31 mouse cellular contexts compared by ENCODE assay signal in the genomic region with DNA sequence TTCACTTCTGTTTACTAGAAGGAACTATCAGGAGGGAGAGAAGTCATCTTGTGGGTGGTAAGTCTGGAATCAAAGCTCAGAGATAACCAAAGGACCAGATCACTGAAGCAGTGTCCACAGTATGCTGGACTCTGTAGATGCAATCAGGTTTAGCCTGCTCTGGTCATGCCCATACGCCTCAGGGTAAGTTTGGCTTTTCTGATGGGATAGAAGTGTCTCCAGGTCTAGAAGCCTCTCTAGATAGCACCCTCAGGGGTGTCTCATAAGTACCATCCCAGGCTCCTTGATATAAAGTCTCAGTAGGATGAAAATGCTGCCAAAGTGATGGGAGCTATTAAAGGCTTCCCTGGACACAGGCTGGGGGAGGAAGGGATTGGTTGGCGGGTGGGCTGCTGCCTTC.
"Had no signal": no experiment of that assay in that cellular context is flagged by ENCODE, and none has a peak within 500 bp of the region (broad histone marks: within the 10 kb centered on the region; RNA-seq: fewer than 3 reads in every experiment).

No protein-coding gene starts in this region.

- H3K9ac ChIP-seq: limb, embryonic 12.5 days; limb, embryonic 13.5 days; limb, embryonic 15.5 days; liver, embryonic 12.5 days; liver, embryonic 13.5 days; liver, embryonic 14.5 days; liver, embryonic 15.5 days; liver, postnatal 0 days; lung, embryonic 15.5 days; midbrain, embryonic 12.5 days; midbrain, embryonic 13.5 days; midbrain, embryonic 15.5 days; neural tube, embryonic 12.5 days; neural tube, embryonic 13.5 days had no signal

- H3K4me3 ChIP-seq: limb, embryonic 10.5 days; limb, embryonic 12.5 days; limb, embryonic 13.5 days; limb, embryonic 15.5 days; liver, embryonic 12.5 days; liver, embryonic 13.5 days; liver, embryonic 15.5 days; lung, embryonic 15.5 days; megakaryocyte, embryonic 14.5 days; midbrain, embryonic 10.5 days; midbrain, embryonic 12.5 days; midbrain, embryonic 13.5 days; midbrain, embryonic 15.5 days; myocyte; neural tube, embryonic 12.5 days; neural tube, embryonic 13.5 days had no signal

- H3K36me3 ChIP-seq: liver, embryonic 12.5 days; liver, embryonic 13.5 days; liver, embryonic 15.5 days had no signal

- DNase-seq: left cerebral cortex, postnatal 4 days; liver; liver, embryonic 13.5 days; liver, postnatal 0 days; lung, adult 18-20 months; lung, adult 2 months; lung, postnatal 10 days; lung, postnatal 14 days; lung, postnatal 4 days; midbrain, embryonic 14.5 days had no signal

- ATAC-seq: liver, embryonic 12.5 days; liver, postnatal 0 days; lung, postnatal 0 days; midbrain, embryonic 13.5 days; midbrain, embryonic 15.5 days; midbrain, embryonic 16.5 days had no signal

- H3K27me3 ChIP-seq: limb, embryonic 12.5 days; limb, embryonic 13.5 days; limb, embryonic 15.5 days; liver, embryonic 12.5 days; liver, embryonic 13.5 days; liver, embryonic 15.5 days; lung, embryonic 15.5 days; midbrain, embryonic 12.5 days; midbrain, embryonic 13.5 days; midbrain, embryonic 15.5 days; neural tube, embryonic 12.5 days; neural tube, embryonic 13.5 days had no signal

- H3K4me1 ChIP-seq: limb, embryonic 13.5 days; limb, embryonic 15.5 days; liver, embryonic 12.5 days; liver, embryonic 13.5 days; liver, embryonic 15.5 days; lung, embryonic 15.5 days; megakaryocyte, embryonic 14.5 days; midbrain, embryonic 12.5 days; midbrain, embryonic 13.5 days; midbrain, embryonic 15.5 days; neural tube, embryonic 12.5 days; neural tube, embryonic 13.5 days had no signal

- H3K27ac ChIP-seq: limb, embryonic 12.5 days; limb, embryonic 13.5 days; limb, embryonic 15.5 days; liver, embryonic 12.5 days; liver, embryonic 13.5 days; liver, embryonic 14.5 days; liver, embryonic 15.5 days; lung, embryonic 15.5 days; macrophage; midbrain, embryonic 10.5 days; midbrain, embryonic 12.5 days; midbrain, embryonic 13.5 days; midbrain, embryonic 15.5 days; neural tube, embryonic 12.5 days; neural tube, embryonic 13.5 days had no signal

- H3K4me2 ChIP-seq: limb, embryonic 12.5 days; limb, embryonic 13.5 days; limb, embryonic 15.5 days; liver, embryonic 11.5 days; liver, embryonic 12.5 days; liver, embryonic 13.5 days; liver, embryonic 15.5 days; lung, embryonic 15.5 days; midbrain, embryonic 11.5 days; midbrain, embryonic 12.5 days; midbrain, embryonic 13.5 days; midbrain, embryonic 15.5 days; neural tube, embryonic 12.5 days; neural tube, embryonic 13.5 days had no signal

- H3K9me3 ChIP-seq: limb, embryonic 10.5 days; liver, embryonic 12.5 days; liver, embryonic 13.5 days; liver, embryonic 15.5 days had no signal
